Mouse (Mus musculus) forebrain, embryonic 16.5 days (tissue): ENCODE measurements around the gene Trhr2. TPM values are rescaled to one million over a fixed set of nuclear protein-coding genes. Genes with fewer than 3 reads are reported as not detected.

Source experiments
- ATAC-seq: fragments of 200-750 bp; cut with Nextera tagmentation; 2 replicates; pipeline ENCODE4 v1.8.0; 2017; ENCODE audit warnings: mild to moderate bottlenecking, moderate library complexity
- H3K27ac ChIP-seq: fragments of 300-500 bp; sonication (generic); 2 replicates; pipeline ENCODE4 v1.5.1; 2014; ENCODE audit warnings: low read length, control low read depth
- H3K27me3 ChIP-seq: fragments of 300-500 bp; sonication (generic); replicated peaks from 2 replicates; pipeline ENCODE4 v1.6.1; 2014; ENCODE audit warnings: low read length; ENCODE audit not compliant: control insufficient read depth, insufficient read depth
- H3K36me3 ChIP-seq: fragments of 300-500 bp; sonication (generic); 2 replicates; pipeline ENCODE4 v1.6.1; 2014; ENCODE audit not compliant: control insufficient read depth, insufficient read depth
- H3K4me1 ChIP-seq: fragments of 300-500 bp; sonication (generic); replicated peaks from 2 replicates; pipeline ENCODE4 v1.6.1; 2014; ENCODE audit warnings: low read length; ENCODE audit not compliant: control insufficient read depth, insufficient read depth
- H3K4me2 ChIP-seq: fragments of 300-500 bp; sonication (generic); 2 replicates; pipeline ENCODE4 v1.6.1; 2014; ENCODE audit warnings: mild to moderate bottlenecking, low read length, control low read depth
- H3K4me3 ChIP-seq: fragments of 300-500 bp; sonication (generic); replicated peaks from 2 replicates; pipeline ENCODE4 v1.5.1; 2014; ENCODE audit warnings: mild to moderate bottlenecking, low read length, control low read depth
- H3K9ac ChIP-seq: fragments of 300-500 bp; sonication (generic); replicated peaks from 2 replicates; pipeline ENCODE4 v1.6.1; 2014; ENCODE audit warnings: low read depth, low read length, control low read depth
- H3K9me3 ChIP-seq: fragments of 300-500 bp; sonication (generic); 2 replicates; pipeline ENCODE4 v1.6.1; 2016; ENCODE audit warnings: low read length; ENCODE audit not compliant: control insufficient read depth
- WGBS: fragments of 180-500 bp; shearing (Covaris S2); extraction: QIAGEN DNeasy Blood & Tissue Kit; methylation state at CpG from one replicate; pipeline ENCODE4 v1.1.7; 2014; 5-methylcytosine and 5-hydroxymethylcytosine counted together
- polyA plus RNA-seq: library from polyadenylated mRNA; unstranded; fragments of >200 nt; fragmentation: Nextera tagmentation; extraction: Ambion mirVana; gene quantifications from 2 replicates; pipeline ENCODE4 v1.2.1, GENCODE M21; 2015

Trhr2 gene
- polyA plus RNA-seq, 1 experiment from 2014 or later = not detected

DNA sequence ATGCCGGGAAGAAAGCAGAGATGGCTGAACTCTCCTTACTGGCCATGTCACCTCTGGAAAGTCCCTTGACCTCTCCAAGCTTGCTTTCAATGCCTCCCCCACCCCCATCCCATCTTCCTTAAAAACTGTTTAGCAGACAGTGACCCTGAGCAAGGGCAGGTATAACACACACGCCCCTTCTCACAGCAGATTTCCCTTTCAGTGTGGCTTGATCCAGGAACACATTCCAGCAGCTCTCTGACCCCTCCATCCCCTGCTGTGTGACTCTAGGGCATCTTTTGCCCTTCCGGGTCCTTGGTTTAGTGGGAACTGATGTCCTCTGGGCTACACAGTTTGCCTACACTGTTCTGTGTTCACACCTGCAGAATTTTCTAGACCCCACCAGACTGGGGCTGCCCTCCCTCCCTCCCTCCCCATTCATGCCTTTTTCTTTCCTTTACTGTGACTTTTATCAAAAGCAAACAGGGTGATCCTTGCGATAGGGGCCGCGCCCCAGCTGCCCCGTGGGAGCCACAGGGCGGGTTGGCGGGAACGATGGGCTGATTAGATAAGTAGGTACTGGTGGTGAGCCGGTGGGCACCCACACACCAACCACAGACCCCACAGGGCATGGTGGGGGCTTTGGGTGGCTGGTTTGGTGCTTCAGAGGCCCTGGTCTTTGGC is 41.4 kb downstream of the Trhr2 start:
- Histone ChIP-seq H3K9me3 (no peaks in the 10 kb centered on the region), H3K4me3 (no peak overlapping the region), H3K4me2 (no peak overlapping the region), H3K27ac (no peak overlapping the region), H3K36me3 (no peaks in the 10 kb centered on the region), H3K9ac (no peak overlapping the region), H3K27me3 (no peaks in the 10 kb centered on the region), H3K4me1 (peaks cover 8% of the 10 kb centered on the region; the same call in 1 of the 2 replicates)
- no peak for ATAC-seq
- WGBS = 76% methylated on average over 11 of the region's 11 CpGs

- H3K4me1 ChIP-seq = peaks cover 6% of the 10 kb centered on the region; the same call in 1 of the 2 replicates
- no peak overlapping the region for H3K9ac ChIP-seq
- H3K4me3 ChIP-seq = no peak overlapping the region
- H3K36me3 ChIP-seq = no peaks in the 10 kb centered on the region
- no peaks in the 10 kb centered on the region for H3K27me3 ChIP-seq
- WGBS = 50% methylated on average over 8 of the region's 8 CpGs
- H3K4me2 ChIP-seq = no peak overlapping the region
- no peak overlapping the region for H3K27ac ChIP-seq
- ATAC-seq = no peak
- no peaks in the 10 kb centered on the region for H3K9me3 ChIP-seq
Measured at GRCm38 (mm10) chr8:122317918-122318475, 42.5 kb downstream of the Trhr2 start.

DNA sequence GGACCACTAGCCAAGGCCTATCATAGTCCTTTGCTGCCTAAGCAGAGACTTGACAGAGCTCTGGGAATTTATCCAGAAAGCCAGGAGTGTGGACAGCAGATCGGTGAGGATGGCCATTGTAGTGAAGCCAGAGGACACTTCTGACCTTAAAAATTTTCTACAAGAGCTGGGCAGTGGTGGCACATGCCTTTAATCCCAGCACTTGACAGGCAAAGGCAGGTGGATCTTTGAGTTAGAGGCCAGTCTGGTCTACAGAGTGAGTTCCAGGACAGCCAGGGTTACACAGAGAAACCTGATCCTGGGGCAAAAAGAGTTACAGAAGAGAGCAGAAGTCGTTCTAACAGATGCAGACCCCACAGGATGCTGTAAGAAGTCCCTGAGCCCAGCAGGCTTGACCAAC is 44.1 kb downstream of the Trhr2 start:
- 59% methylated on average over 2 of the region's 2 CpGs for WGBS
- Histone ChIP-seq H3K36me3 (no peaks in the 10 kb centered on the region), H3K4me1 (peaks cover 6% of the 10 kb centered on the region; the same call in 1 of the 2 replicates), H3K27me3 (no peaks in the 10 kb centered on the region), H3K27ac (no peak overlapping the region), H3K9me3 (no peaks in the 10 kb centered on the region), H3K9ac (no peak overlapping the region), H3K4me3 (no peak overlapping the region), H3K4me2 (no peak overlapping the region)
- ATAC-seq = no peak

DNA sequence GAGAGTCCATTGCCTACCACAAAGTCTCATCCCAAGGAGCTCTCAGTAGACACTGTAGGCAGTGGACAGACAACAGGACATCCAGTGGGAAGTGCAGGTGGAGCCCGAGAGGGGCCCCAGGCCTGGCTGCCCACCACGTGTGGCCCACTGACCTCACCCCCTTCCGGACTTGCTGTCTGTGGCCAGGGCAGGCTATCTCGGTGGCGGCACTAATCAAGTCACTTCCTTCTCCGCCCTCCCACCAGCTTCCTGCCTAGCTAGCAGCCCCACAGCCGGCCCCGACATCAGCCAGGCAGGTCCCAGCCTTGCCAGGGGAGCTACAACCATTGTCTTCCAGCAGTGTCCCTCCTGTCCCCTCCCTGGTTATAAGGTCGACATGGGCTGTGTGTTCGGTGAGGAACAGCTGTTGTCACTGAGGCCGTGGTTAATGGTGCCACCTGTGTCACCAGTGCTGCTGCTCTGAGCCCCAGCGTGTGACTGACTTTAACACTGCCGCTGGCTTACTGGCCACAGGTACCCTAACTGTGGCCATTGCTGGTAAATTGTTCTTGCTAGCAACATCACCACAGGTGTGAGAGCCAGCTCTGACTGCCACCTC is 45.5 kb downstream of the Trhr2 start:
- no peaks in the 10 kb centered on the region for H3K36me3 ChIP-seq
- no peaks in the 10 kb centered on the region for H3K9me3 ChIP-seq
- H3K4me1 ChIP-seq = no peaks in the 10 kb centered on the region
- no peaks in the 10 kb centered on the region for H3K27me3 ChIP-seq
- H3K9ac ChIP-seq = no peak overlapping the region
- no peak overlapping the region for H3K4me2 ChIP-seq
- no peak for ATAC-seq
- H3K27ac ChIP-seq = no peak overlapping the region
- H3K4me3 ChIP-seq = no peak overlapping the region
- WGBS = 77% methylated on average over 13 of the region's 13 CpGs

- no peak for ATAC-seq
- no peak overlapping the region for H3K9ac ChIP-seq
- H3K4me2 ChIP-seq = no peak overlapping the region
- H3K4me1 ChIP-seq = 0 out of 2 replicates have a peak, but pooled peaks cover under 1% of the 10 kb centered on the region
- no peak overlapping the region for H3K4me3 ChIP-seq
- H3K9me3 ChIP-seq = no peaks in the 10 kb centered on the region
- H3K36me3 ChIP-seq = no peaks in the 10 kb centered on the region
- no peaks in the 10 kb centered on the region for H3K27me3 ChIP-seq
- 73% methylated on average over 12 of the region's 12 CpGs for whole genome bisulfite sequencing
- no peak overlapping the region for H3K27ac ChIP-seq
Measured at GRCm38 (mm10) chr8:122313310-122313709, 47.2 kb downstream of the Trhr2 start.

DNA sequence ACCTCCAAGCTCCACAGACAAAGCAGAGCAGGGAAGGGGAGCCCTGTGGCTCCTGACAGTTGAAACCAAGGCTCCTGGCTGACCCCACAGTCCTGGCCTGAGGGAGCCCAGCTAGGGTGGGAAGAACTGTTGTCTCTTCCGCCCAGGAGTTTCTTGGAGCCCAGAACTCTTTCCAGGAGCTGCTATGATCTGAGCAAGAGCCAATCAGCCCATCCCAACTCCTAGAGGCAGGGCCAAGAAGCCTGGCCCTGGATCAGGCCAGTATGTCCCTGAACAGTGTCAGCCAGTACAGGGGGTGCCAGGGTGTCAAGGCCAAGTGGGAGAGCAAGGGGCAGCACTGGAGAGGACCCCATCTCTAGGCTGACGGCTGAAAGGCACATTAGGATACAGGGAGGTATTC is 48.0 kb downstream of the Trhr2 start:
- Histone ChIP-seq H3K4me1 (peaks cover 7% of the 10 kb centered on the region), H3K9ac (no peak overlapping the region), H3K36me3 (no peaks in the 10 kb centered on the region), H3K4me3 (no peak overlapping the region), H3K27ac (no peak overlapping the region), H3K4me2 (no peak overlapping the region), H3K9me3 (no peaks in the 10 kb centered on the region), H3K27me3 (no peaks in the 10 kb centered on the region)
- no peak for ATAC-seq
- WGBS = 79% methylated on average over 2 of the region's 2 CpGs

DNA sequence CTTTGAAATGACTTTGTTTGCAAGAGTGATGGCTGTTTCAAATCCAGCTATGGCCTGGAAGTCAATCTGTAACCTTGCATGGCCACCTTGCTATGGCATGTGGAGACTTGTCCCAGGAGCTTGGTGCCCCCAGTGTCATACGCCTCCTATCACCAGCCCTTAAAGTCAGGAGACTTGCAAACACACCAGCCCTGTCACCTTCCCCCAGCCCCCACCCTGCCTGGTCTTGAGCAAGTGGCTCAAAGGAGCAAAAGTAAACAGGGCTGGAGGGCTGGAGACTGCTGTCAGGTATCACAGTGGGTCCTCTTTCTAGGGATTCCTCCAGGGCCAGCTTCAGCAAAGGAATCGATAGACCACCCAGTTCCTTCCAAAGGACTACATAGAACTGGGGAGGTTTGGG is 49.4 kb downstream of the Trhr2 start:
- no peaks in the 10 kb centered on the region for H3K27me3 ChIP-seq
- no peak for ATAC-seq
- H3K4me1 ChIP-seq = peaks cover 9% of the 10 kb centered on the region
- no peak overlapping the region for H3K27ac ChIP-seq
- H3K4me2 ChIP-seq = no peak overlapping the region
- no peak overlapping the region for H3K4me3 ChIP-seq
- no peaks in the 10 kb centered on the region for H3K9me3 ChIP-seq
- WGBS = 94% methylated on average over 2 of the region's 2 CpGs
- no peak overlapping the region for H3K9ac ChIP-seq
- H3K36me3 ChIP-seq = no peaks in the 10 kb centered on the region

- H3K27ac ChIP-seq = no peak overlapping the region
Measured at GRCm38 (mm10) chr8:122309272-122309671, 51.3 kb downstream of the Trhr2 start.

GRCm38 (mm10) chr8:122307836-122308235 is 52.7 kb downstream of the Trhr2 start:
- peak; percentile 49 for ATAC-seq
- no peak overlapping the region for H3K4me3 ChIP-seq
- peaks cover 9% of the 10 kb centered on the region for H3K4me1 ChIP-seq
- no peak overlapping the region for H3K9ac ChIP-seq
- H3K27ac ChIP-seq = no peak overlapping the region
- 59% methylated on average over 8 of the region's 8 CpGs for WGBS
- no peak overlapping the region for H3K4me2 ChIP-seq
- no peaks in the 10 kb centered on the region for H3K27me3 ChIP-seq
- H3K9me3 ChIP-seq = no peaks in the 10 kb centered on the region
- no peaks in the 10 kb centered on the region for H3K36me3 ChIP-seq

More at GRCm38 (mm10) chr8:122309272-122309671, 51.3 kb downstream of the Trhr2 start:
- H3K4me1 ChIP-seq = peaks cover 9% of the 10 kb centered on the region
- 87% methylated on average over 12 of the region's 12 CpGs for WGBS
- H3K36me3 ChIP-seq = no peaks in the 10 kb centered on the region
- no peaks in the 10 kb centered on the region for H3K9me3 ChIP-seq
- H3K9ac ChIP-seq = no peak overlapping the region
- H3K4me2 ChIP-seq = no peak overlapping the region
- ATAC-seq = no peak
- H3K27me3 ChIP-seq = no peaks in the 10 kb centered on the region
- no peak overlapping the region for H3K4me3 ChIP-seq
